Mouse (Mus musculus) neural tube, embryonic 11.5 days (tissue): ENCODE data around the gene E2f2. TPM values are rescaled to one million over a fixed set of nuclear protein-coding genes. Genes with fewer than 3 reads are reported as not detected.

Experiments
- ATAC-seq: fragments of 200-750 bp; cut with Nextera tagmentation; 2 replicates; pipeline ENCODE4 v1.8.0; 2017; ENCODE audit warnings: moderate number of reproducible peaks, mild to moderate bottlenecking, moderate TSS enrichment, moderate library complexity; ENCODE audit not compliant: insufficient read depth, low FRiP score, low TSS enrichment
- DNase-seq: peaks from one replicate; pipeline ENCODE4 v3.0.0-alpha.2; 2015; ENCODE audit warnings: low spot score
- H3K27ac ChIP-seq: fragments of 300-500 bp; sonication (generic); 2 replicates; pipeline ENCODE4 v1.5.1; 2014; ENCODE audit warnings: low read depth, mild to moderate bottlenecking, low read length
- H3K27me3 ChIP-seq: fragments of 300-500 bp; sonication (generic); 2 replicates; pipeline ENCODE4 v1.6.1; 2014; ENCODE audit warnings: mild to moderate bottlenecking, low read length, mixed read lengths; ENCODE audit not compliant: control insufficient read depth, insufficient read depth
- H3K36me3 ChIP-seq: fragments of 300-500 bp; sonication (generic); 2 replicates; pipeline ENCODE4 v1.6.1; 2014; ENCODE audit warnings: mild to moderate bottlenecking, low read length, moderate library complexity, mixed read lengths; ENCODE audit not compliant: control insufficient read depth, insufficient read depth
- H3K4me1 ChIP-seq: fragments of 300-500 bp; sonication (generic); 2 replicates; pipeline ENCODE4 v1.6.1; 2014; ENCODE audit warnings: low read length, mixed read lengths; ENCODE audit not compliant: control insufficient read depth, insufficient read depth
- H3K4me2 ChIP-seq: fragments of 300-500 bp; sonication (generic); 2 replicates; pipeline ENCODE4 v1.6.1; 2014; ENCODE audit warnings: low read depth, mild to moderate bottlenecking, moderate library complexity
- H3K4me3 ChIP-seq: fragments of 300-500 bp; sonication (generic); 2 replicates; pipeline ENCODE4 v1.5.1; 2014; ENCODE audit warnings: low read depth, low read length
- H3K9ac ChIP-seq: fragments of 300-500 bp; sonication (generic); 2 replicates; pipeline ENCODE4 v1.6.1; 2014; ENCODE audit warnings: mild to moderate bottlenecking, low read length
- H3K9me3 ChIP-seq: fragments of 300-500 bp; sonication (generic); 2 replicates; pipeline ENCODE4 v1.6.1; 2016; ENCODE audit warnings: low read length; ENCODE audit not compliant: control insufficient read depth
- WGBS: fragments of 180-500 bp; shearing (Covaris S2); extraction: QIAGEN DNeasy Blood & Tissue Kit; methylation state at CpG from one replicate; pipeline ENCODE4 v1.1.7; 2014; 5-methylcytosine and 5-hydroxymethylcytosine counted together
- polyA plus RNA-seq: library from polyadenylated mRNA; unstranded; fragments of >200 nt; fragmentation: Nextera tagmentation; extraction: Ambion mirVana; gene quantifications from 2 replicates; pipeline ENCODE4 v1.2.1, GENCODE M21; 2014

The E2f2 gene
- polyA plus RNA-seq, 1 experiment from 2014 or later, result 7.2 TPM

- H3K36me3 ChIP-seq, result no peaks in the 10 kb centered on the region; the same call in 1 of the 2 replicates
- no peaks in the 10 kb centered on the region for H3K9me3 ChIP-seq
- 6% methylated on average over 31 of the region's 31 CpGs for WGBS
- no peaks in the 10 kb centered on the region for H3K27me3 ChIP-seq
- H3K4me2 ChIP-seq, result peak overlapping the region; percentile 83
- DNase-seq (peak; percentile 55), ATAC-seq (no peak; the same call in 1 of the 2 replicates)
- H3K9ac ChIP-seq, result peak overlapping the region; percentile 53; the same call in 1 of the 2 replicates
- peak overlapping the region; percentile 72 for H3K27ac ChIP-seq
- H3K4me3 ChIP-seq, result 0 out of 2 replicates have a peak overlapping the region, but pooled peaks have one; percentile 12
- peaks cover 35% of the 10 kb centered on the region for H3K4me1 ChIP-seq
Measured at GRCm38 (mm10) chr4:136148342-136149044, 23.7 kb upstream of the E2f2 start.

- H3K4me1 ChIP-seq, result peaks cover 33% of the 10 kb centered on the region
- H3K27ac ChIP-seq, result peak overlapping the region; percentile 72
- 84% methylated on average over 2 of the region's 2 CpGs for WGBS
- H3K4me2 ChIP-seq, result no peak overlapping the region; the same call in 1 of the 2 replicates
- H3K9ac ChIP-seq, result no peak overlapping the region
- no peaks in the 10 kb centered on the region for H3K27me3 ChIP-seq
- H3K9me3 ChIP-seq, result no peaks in the 10 kb centered on the region
- no peak for ATAC-seq
- H3K36me3 ChIP-seq, result no peaks in the 10 kb centered on the region; the same call in 1 of the 2 replicates
- no peak overlapping the region for H3K4me3 ChIP-seq
- DNase-seq, result no peak
Measured at GRCm38 (mm10) chr4:136149045-136149379, 23.2 kb upstream of the E2f2 start.

GRCm38 (mm10) chr4:136149734-136150133 lies 22.5 kb upstream of the E2f2 start:
- H3K9me3 ChIP-seq, result no peaks in the 10 kb centered on the region
- peaks cover 33% of the 10 kb centered on the region for H3K4me1 ChIP-seq
- no peaks in the 10 kb centered on the region; the same call in 1 of the 2 replicates for H3K36me3 ChIP-seq
- no peak for ATAC-seq
- H3K27me3 ChIP-seq, result no peaks in the 10 kb centered on the region
- H3K27ac ChIP-seq, result no peak overlapping the region
- no peak overlapping the region for H3K4me3 ChIP-seq
- WGBS, result 40% methylated on average over 3 of the region's 3 CpGs
- no peak overlapping the region for H3K9ac ChIP-seq
- H3K4me2 ChIP-seq, result no peak overlapping the region
- DNase-seq, result no peak

- H3K4me1 ChIP-seq, result peaks cover 24% of the 10 kb centered on the region
- no peak overlapping the region for H3K9ac ChIP-seq
- ATAC-seq (no peak), DNase-seq (no peak)
- WGBS, result 36% methylated on average over 4 of the region's 4 CpGs
- no peaks in the 10 kb centered on the region for H3K27me3 ChIP-seq
- no peak overlapping the region for H3K4me2 ChIP-seq
- H3K4me3 ChIP-seq, result no peak overlapping the region
- no peak overlapping the region for H3K27ac ChIP-seq
- no peaks in the 10 kb centered on the region for H3K36me3 ChIP-seq
- no peaks in the 10 kb centered on the region for H3K9me3 ChIP-seq
Measured at GRCm38 (mm10) chr4:136150596-136150995, 21.6 kb upstream of the E2f2 start.

GRCm38 (mm10) chr4:136152821-136153220 lies 19.4 kb upstream of the E2f2 start:
- Histone ChIP-seq H3K9me3 (no peaks in the 10 kb centered on the region), H3K9ac (no peak overlapping the region), H3K4me1 (peaks cover 11% of the 10 kb centered on the region), H3K4me3 (no peak overlapping the region), H3K27me3 (no peaks in the 10 kb centered on the region), H3K27ac (no peak overlapping the region), H3K36me3 (no peaks in the 10 kb centered on the region), H3K4me2 (no peak overlapping the region)
- DNase-seq, result no peak
- no peak for ATAC-seq
- 92% methylated on average over 4 of the region's 4 CpGs for WGBS

- no peak overlapping the region; the same call in 1 of the 2 replicates for H3K9ac ChIP-seq
- no peak overlapping the region for H3K27ac ChIP-seq
- H3K9me3 ChIP-seq, result no peaks in the 10 kb centered on the region
- no peaks in the 10 kb centered on the region for H3K36me3 ChIP-seq
- no peaks in the 10 kb centered on the region for H3K27me3 ChIP-seq
- H3K4me2 ChIP-seq, result no peak overlapping the region
- DNase-seq, result no peak
- ATAC-seq, result no peak
- 68% methylated on average over 9 of the region's 9 CpGs for WGBS
- no peak overlapping the region for H3K4me3 ChIP-seq
- peaks cover 7% of the 10 kb centered on the region; the same call in 1 of the 2 replicates for H3K4me1 ChIP-seq
Measured at GRCm38 (mm10) chr4:136154462-136154861, 17.7 kb upstream of the E2f2 start.

GRCm38 (mm10) chr4:136158498-136158897 lies 13.7 kb upstream of the E2f2 start:
- Histone ChIP-seq H3K4me3 (no peak overlapping the region), H3K27ac (no peak overlapping the region), H3K4me2 (no peak overlapping the region), H3K9ac (no peak overlapping the region), H3K4me1 (peaks cover 13% of the 10 kb centered on the region; the same call in 1 of the 2 replicates), H3K36me3 (no peaks in the 10 kb centered on the region), H3K9me3 (no peaks in the 10 kb centered on the region), H3K27me3 (no peaks in the 10 kb centered on the region)
- WGBS, result 74% methylated on average over 6 of the region's 6 CpGs
- DNase-seq (no peak), ATAC-seq (no peak)

GRCm38 (mm10) chr4:136159802-136160397 lies 12.3 kb upstream of the E2f2 start:
- H3K27ac ChIP-seq, result peak overlapping the region; percentile 71
- peak; percentile 82 for ATAC-seq
- H3K9me3 ChIP-seq, result no peaks in the 10 kb centered on the region
- no peak overlapping the region for H3K4me2 ChIP-seq
- no peaks in the 10 kb centered on the region for H3K27me3 ChIP-seq
- peaks cover 13% of the 10 kb centered on the region; the same call in 1 of the 2 replicates for H3K4me1 ChIP-seq
- WGBS, result 3% methylated on average over 5 of the region's 5 CpGs
- H3K4me3 ChIP-seq, result no peak overlapping the region
- H3K9ac ChIP-seq, result peak overlapping the region; percentile 29; the same call in 1 of the 2 replicates
- DNase-seq, result peak; percentile 89
- no peaks in the 10 kb centered on the region for H3K36me3 ChIP-seq

- ATAC-seq, result no peak
- 3% methylated on average over 11 of the region's 11 CpGs for WGBS
- no peak overlapping the region for H3K9ac ChIP-seq
- no peaks in the 10 kb centered on the region for H3K36me3 ChIP-seq
- H3K4me2 ChIP-seq, result no peak overlapping the region
- peak; percentile 93 for DNase-seq
- H3K4me1 ChIP-seq, result peaks cover 13% of the 10 kb centered on the region; the same call in 1 of the 2 replicates
- H3K27ac ChIP-seq, result no peak overlapping the region
- H3K27me3 ChIP-seq, result no peaks in the 10 kb centered on the region
- no peak overlapping the region for H3K4me3 ChIP-seq
- H3K9me3 ChIP-seq, result no peaks in the 10 kb centered on the region
Measured at GRCm38 (mm10) chr4:136163448-136163847, 8.7 kb upstream of the E2f2 start.
